Mouse (Mus musculus) spleen, adult 2 months (tissue): ENCODE results near the gene Rin3. TPM values are rescaled to one million over a fixed set of nuclear protein-coding genes. Genes with fewer than 3 reads are reported as not detected.

ENCODE experiments used
- DNase-seq, 2 experiments: peaks; one replicate each; pipeline versions ENCODE4 v3.0.0 to v3.0.0-alpha.2; 2012 to 2021; ENCODE audit warnings: low spot score in 2 of 2, low read depth in 1 of 2
- H3K27ac ChIP-seq: fragments of 200-500 bp; 2 replicates; pipeline ENCODE4 v1.5.1; 2012; ENCODE audit warnings: low read length, inconsistent platforms; ENCODE audit not compliant: insufficient read depth
- H3K27me3 ChIP-seq: fragments of 200-500 bp; 2 replicates; pipeline ENCODE4 v1.6.1; 2012; ENCODE audit warnings: mild to moderate bottlenecking, moderate library complexity, low read length, inconsistent platforms; ENCODE audit not compliant: control insufficient read depth, insufficient read depth
- H3K36me3 ChIP-seq: fragments of 200-500 bp; 2 replicates; pipeline ENCODE4 v1.6.1; 2012; ENCODE audit warnings: mild to moderate bottlenecking, low read length, inconsistent platforms; ENCODE audit not compliant: control insufficient read depth, insufficient read depth
- H3K4me1 ChIP-seq: fragments of 200-500 bp; 2 replicates; pipeline ENCODE4 v1.6.1; 2011; ENCODE audit warnings: inconsistent platforms; ENCODE audit not compliant: control insufficient read depth, insufficient read depth, insufficient read length
- H3K4me3 ChIP-seq: fragments of 200-500 bp; 2 replicates; pipeline ENCODE4 v1.5.1; 2011; ENCODE audit warnings: mild to moderate bottlenecking, inconsistent platforms; ENCODE audit not compliant: insufficient read depth, insufficient read length; ENCODE audit errors: extremely low read depth
- CTCF ChIP-seq: fragments of 200-500 bp; IDR thresholded peaks from 2 replicates; pipeline ENCODE4 v1.5.1; 2011; ENCODE audit warnings: mild to moderate bottlenecking, inconsistent platforms; ENCODE audit not compliant: insufficient read depth, insufficient read length, insufficient replicate concordance; ENCODE audit errors: extremely low read depth
- POLR2A ChIP-seq: fragments of 200-500 bp; IDR thresholded peaks from 2 replicates; pipeline ENCODE4 v1.6.1; 2011; ENCODE audit warnings: low read depth, low read length, inconsistent platforms
- WGBS: fragments of 180-500 bp; shearing (Covaris S2); methylation state at CpG from one replicate; pipeline ENCODE4 v1.1.7; 2018; 5-methylcytosine and 5-hydroxymethylcytosine counted together
- polyA plus RNA-seq: library from polyadenylated mRNA; depleted of rRNA; stranded (reverse); fragments of >200 nt; gene quantifications from 2 replicates; pipeline ENCODE4 v1.2.3, GENCODE M21; 2012

Rin3 gene
- polyA plus RNA-seq, 1 experiment: 63.4 TPM

DNA sequence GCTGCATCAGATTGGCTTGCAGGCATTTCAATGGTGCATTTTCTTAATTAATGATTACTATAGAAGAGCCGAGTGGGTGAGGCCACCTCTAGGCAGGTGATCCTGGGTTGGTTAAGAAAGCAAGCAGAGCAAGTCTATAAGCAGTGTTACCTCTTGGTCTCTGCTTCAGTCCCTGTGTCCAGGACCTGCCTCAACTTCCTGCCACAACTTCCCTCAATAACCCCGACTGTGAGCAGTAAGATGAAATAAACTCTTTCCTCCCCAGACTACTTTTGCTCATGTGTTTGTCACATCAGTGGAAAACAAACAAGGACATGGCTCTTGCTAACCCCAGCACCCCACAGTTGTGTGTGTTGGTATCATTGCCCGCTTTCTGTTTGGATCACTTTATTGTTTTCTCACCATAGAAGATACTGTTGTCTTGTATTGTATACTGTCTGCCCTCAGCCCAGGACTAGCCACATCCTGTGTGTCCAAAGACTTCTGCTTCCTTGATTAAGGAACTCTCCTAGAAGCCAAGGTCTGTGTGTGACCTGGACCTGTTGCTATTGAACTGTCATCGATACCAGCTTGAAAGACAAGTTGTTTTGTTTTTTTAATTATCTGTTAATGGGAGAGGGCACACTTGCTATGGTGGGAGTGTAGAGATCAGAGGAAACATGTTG is 38.3 kb downstream of the Rin3 start:
- no peak overlapping the region for H3K4me3 ChIP-seq
- DNase-seq: no peak
- 42% methylated on average over 4 of the region's 4 CpGs for WGBS
- H3K27me3 ChIP-seq: no peaks in the 10 kb centered on the region
- peaks cover 4% of the 10 kb centered on the region for H3K36me3 ChIP-seq
- H3K27ac ChIP-seq: no peak overlapping the region
- TF ChIP-seq CTCF: no peak
- TF ChIP-seq POLR2A: no peak
- H3K4me1 ChIP-seq: peaks cover 12% of the 10 kb centered on the region

DNA sequence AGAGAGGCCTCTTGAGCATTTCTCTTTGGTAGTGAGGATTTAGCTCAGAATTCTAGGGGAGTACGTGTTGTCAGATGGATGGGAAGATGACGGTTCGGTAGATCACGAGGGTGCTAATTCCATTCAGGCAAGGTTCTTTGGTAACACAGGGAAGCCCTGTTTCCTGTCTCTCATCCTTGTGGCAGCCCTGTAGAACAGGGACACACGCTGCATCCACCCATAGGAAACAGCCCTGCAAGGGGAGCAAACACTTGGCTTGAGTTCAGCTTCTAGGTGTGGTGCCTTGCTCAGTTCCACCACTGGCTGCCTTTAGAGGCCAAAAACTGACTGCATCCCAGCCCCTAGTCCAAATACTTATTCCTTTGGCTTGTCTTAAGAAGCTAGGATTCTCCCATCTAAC is 39.0 kb downstream of the Rin3 start:
- Histone ChIP-seq H3K36me3 (peaks cover 6% of the 10 kb centered on the region), H3K4me1 (peaks cover 12% of the 10 kb centered on the region), H3K27me3 (no peaks in the 10 kb centered on the region), H3K27ac (no peak overlapping the region), H3K4me3 (no peak overlapping the region)
- TF ChIP-seq CTCF: no peak
- no peak for TF ChIP-seq POLR2A
- WGBS: 78% methylated on average over 5 of the region's 5 CpGs
- DNase-seq: no peak

DNA sequence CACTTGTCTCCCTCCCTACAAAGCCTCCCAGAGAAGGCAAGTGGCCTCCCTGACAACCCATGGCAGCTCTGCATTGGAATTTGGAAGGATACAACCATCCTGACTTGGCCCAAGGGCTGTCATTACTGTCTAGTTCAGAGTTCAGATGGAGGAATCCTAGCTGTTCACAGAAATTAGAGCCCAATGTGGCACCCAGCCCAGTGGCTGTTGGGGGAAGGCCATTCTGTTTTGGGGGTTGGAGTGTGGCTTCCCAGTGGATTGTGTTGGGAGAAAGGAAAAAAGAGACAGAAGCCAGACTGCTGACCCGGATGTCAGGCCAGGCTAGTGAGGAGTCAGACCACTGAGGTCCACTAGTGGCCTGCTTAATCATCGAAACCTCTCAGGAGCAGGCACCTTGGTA is 40.5 kb downstream of the Rin3 start:
- H3K4me3 ChIP-seq: no peak overlapping the region
- peaks cover 2% of the 10 kb centered on the region; the same call in 1 of the 2 replicates for H3K36me3 ChIP-seq
- DNase-seq: no peak
- H3K27ac ChIP-seq: no peak overlapping the region
- H3K27me3 ChIP-seq: no peaks in the 10 kb centered on the region
- peaks cover 12% of the 10 kb centered on the region for H3K4me1 ChIP-seq
- TF ChIP-seq CTCF (no peak), POLR2A (no peak)
- 85% methylated on average over 2 of the region's 2 CpGs for WGBS

DNA sequence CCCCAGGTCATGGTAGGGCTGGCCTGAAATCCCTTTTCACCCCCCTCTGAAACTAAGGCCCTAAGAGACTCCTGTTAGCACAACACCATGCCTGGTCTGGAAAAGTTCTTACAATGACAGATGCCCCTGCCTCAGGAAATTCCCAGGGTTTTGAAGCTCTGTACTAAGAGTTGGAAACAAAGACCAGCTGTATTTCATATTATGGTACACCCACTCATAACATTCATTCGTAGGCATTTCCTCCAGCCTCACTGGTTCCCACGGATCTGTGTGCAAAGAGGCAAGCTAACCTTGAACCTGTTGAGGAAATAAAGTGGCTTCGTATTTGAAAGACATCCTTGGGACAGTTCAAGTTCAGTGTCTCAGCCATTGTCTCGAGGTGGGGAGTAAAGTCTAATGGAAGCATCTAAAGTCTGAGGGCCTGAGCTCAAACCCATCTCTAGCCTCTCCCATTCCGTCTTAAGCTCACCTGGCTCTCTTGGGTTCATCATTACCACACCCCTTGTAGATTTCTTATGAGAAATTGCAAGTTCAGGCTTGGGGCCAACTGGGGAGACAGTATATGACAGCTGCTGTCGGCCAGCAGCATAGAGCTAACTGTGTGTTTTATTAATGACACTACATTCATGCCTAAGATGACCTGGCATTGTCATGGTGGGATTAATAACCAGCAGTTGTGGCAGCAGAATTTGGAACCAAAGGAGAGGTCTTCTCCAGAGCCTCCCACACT is 41.5 kb downstream of the Rin3 start:
- H3K36me3 ChIP-seq: peaks cover 2% of the 10 kb centered on the region; the same call in 1 of the 2 replicates
- no peaks in the 10 kb centered on the region for H3K27me3 ChIP-seq
- DNase-seq: no peak
- no peak for TF ChIP-seq POLR2A
- TF ChIP-seq CTCF: no peak
- no peak overlapping the region for H3K4me3 ChIP-seq
- H3K4me1 ChIP-seq: peaks cover 12% of the 10 kb centered on the region
- WGBS: 85% methylated on average over 6 of the region's 6 CpGs
- H3K27ac ChIP-seq: no peak overlapping the region

DNA sequence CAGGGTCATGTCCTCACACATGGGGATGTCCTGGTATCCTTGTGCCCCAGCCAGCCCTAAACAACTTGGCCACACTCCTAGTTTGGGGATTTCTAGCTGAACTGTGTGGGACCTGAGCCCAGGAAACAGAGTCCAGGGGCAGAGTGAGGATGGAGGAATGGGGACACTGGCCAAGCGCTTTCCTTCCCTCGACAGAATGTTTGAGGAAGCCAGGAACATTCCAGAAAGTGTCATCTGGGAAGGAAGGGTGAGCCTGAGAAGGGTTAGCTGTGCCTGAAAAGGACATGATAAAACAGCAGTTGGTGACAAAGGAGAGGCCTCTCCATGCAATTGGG is 42.0 kb downstream of the Rin3 start:
- Histone ChIP-seq H3K4me1 (peaks cover 9% of the 10 kb centered on the region), H3K27me3 (no peaks in the 10 kb centered on the region), H3K4me3 (no peak overlapping the region), H3K27ac (no peak overlapping the region), H3K36me3 (peaks cover 2% of the 10 kb centered on the region; the same call in 1 of the 2 replicates)
- DNase-seq: no peak
- no peak for TF ChIP-seq CTCF
- no peak for TF ChIP-seq POLR2A
- WGBS: 84% methylated on average over 2 of the region's 2 CpGs

DNA sequence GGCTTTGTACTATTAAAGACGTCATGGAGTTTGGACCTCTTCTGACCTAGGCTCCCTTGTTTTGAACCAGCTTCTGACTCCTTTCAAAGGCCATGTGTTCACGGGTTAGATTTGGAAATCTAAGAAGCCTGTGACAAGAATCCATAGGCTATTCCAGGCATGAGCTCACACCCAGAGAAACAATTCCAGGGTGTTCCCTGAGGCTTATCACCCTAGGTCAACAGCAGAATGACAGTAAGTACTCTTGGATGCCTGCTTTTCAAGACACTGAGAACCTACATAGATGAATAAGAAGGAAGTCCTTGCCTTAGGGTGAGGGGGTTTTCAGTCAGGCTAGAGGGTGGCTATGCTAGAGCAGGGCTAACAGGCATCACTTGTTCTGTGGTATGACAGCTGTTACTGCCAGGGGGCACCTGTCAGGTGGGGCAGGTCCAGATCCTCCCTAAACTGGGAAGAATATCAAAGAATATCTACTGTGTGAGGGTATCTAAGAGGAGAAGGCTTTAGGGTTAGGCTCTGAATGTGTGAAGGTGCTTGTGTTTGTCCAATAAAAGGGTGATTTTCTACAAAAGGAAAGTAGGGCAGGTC is 44.0 kb downstream of the Rin3 start:
- Histone ChIP-seq H3K27ac (no peak overlapping the region), H3K36me3 (peaks cover 2% of the 10 kb centered on the region; the same call in 1 of the 2 replicates), H3K4me3 (no peak overlapping the region), H3K27me3 (no peaks in the 10 kb centered on the region), H3K4me1 (peaks cover 9% of the 10 kb centered on the region; the same call in 1 of the 2 replicates)
- WGBS: 89% methylated on average over 2 of the region's 2 CpGs
- TF ChIP-seq POLR2A: no peak
- TF ChIP-seq CTCF: no peak
- no peak for DNase-seq
